Mouse (Mus musculus) gastrocnemius, adult 8-10 months (tissue): ENCODE data around the gene Strip2. TPM values are rescaled to one million over a fixed set of nuclear protein-coding genes. Genes with fewer than 3 reads are reported as not detected.

Experiments used
- DNase-seq, 2 experiments: peaks; one replicate each; pipeline ENCODE4 v3.0.0; 2022; ENCODE audit warnings: low spot score in 2 of 2
- microRNA-seq: library from miRNA; unstranded; fragments of <30 nt; microRNA quantifications from one replicate; pipeline ENCODE4 v1.2.0, GENCODE M21; 2022
- total RNA-seq, 4 experiments: library from RNA; stranded (reverse); gene quantifications; 2 replicates each; pipeline ENCODE4 v1.2.4; 2022

The Strip2 gene
- total RNA-seq, 4 experiments from 2014 or later, result 0.75 to 0.99 (median 0.88) TPM

- DNase-seq, result no peak
Measured at GRCm38 (mm10) chr6:30002628-30003027, 85.8 kb downstream of the Strip2 start.

- DNase-seq, result no peak
Measured at GRCm38 (mm10) chr6:30005851-30006250, 89.0 kb downstream of the Strip2 start.

DNA sequence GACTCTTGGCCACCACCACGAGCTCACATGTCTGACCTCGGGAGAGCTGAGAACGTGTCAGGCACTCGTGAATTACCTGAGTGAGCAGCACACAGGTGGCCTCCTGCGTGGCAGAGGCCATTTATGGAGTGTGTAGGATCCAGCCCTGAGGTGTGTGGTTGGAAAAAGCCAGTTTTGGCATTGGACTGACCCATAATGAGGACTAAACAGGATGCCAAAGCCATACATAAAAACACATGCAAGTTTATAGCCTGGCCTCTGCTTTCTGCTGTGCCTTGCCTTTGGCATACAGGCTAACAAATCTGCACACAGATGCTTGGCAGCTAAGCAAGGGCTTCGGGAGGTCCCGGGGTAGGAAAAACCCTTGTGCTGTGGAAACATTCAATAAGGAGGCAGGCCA lies 92.4 kb downstream of the Strip2 start:
- no peak for DNase-seq

Small RNAs within 50 kb of the gene (microRNA-seq; reads per million reads assigned to microRNA genes)
- gene Gm23049, result not detected

Other genes with a start within 250 kb of the Strip2 start
- 1 to 10 TPM; 1.7 to 2.7 (median 2.5) TPM for gene Tspan33, start 222.8 kb upstream of the Strip2 start, total RNA-seq
- gene Smo, start 181.5 kb upstream of the Strip2 start, total RNA-seq, result 1 to 10 TPM; 1.7 to 3.1 (median 2.4) TPM
- 10 to 100 TPM; 16.6 to 23.1 (median 19.7) TPM for gene Ahcyl2, start 149.0 kb upstream of the Strip2 start, total RNA-seq
- 10 to 100 TPM; 10.8 to 13.6 (median 11.7) TPM for gene Nrf1, start 131.0 kb downstream of the Strip2 start, total RNA-seq